8 mouse cellular contexts compared by ENCODE assay signal in genomic region chr9:15356916-15357483, GRCm38 (mm10). TPM values are rescaled to one million over a fixed set of nuclear protein-coding genes. Genes with fewer than 3 reads are reported as not detected.
DNase-seq lines count a peak whose midpoint lies in the region; ATAC-seq lines count a peak whose summit lies in the region.

No protein-coding gene starts in this region.

- no peaks in the 10 kb centered on the region for H3K27me3 ChIP-seq in lung, embryonic 15.5 days
- no peaks in the 10 kb centered on the region for H3K27me3 ChIP-seq in embryonic facial prominence, embryonic 15.5 days
- no peaks in the 10 kb centered on the region for H3K27me3 ChIP-seq in limb, embryonic 10.5 days (ENCODE audit: low read depth, poor library complexity, severe bottlenecking)
- H3K27me3 ChIP-seq in neural tube, embryonic 15.5 days (replicated peaks), result no peaks in the 10 kb centered on the region; the same call in 1 of the 2 replicates

- peak overlapping the region; percentile 76 for H3K27ac ChIP-seq in lung, embryonic 15.5 days
- peak overlapping the region; percentile 76 for H3K27ac ChIP-seq in embryonic facial prominence, embryonic 15.5 days (replicated peaks)
- peak overlapping the region; percentile 93 for H3K27ac ChIP-seq in limb, embryonic 10.5 days
- peak overlapping the region; percentile 88 for H3K27ac ChIP-seq in neural tube, embryonic 15.5 days (replicated peaks)

- H3K9me3 ChIP-seq in lung, embryonic 15.5 days, result no peaks in the 10 kb centered on the region
- no peaks in the 10 kb centered on the region for H3K9me3 ChIP-seq in embryonic facial prominence, embryonic 15.5 days (replicated peaks)
- no peaks in the 10 kb centered on the region for H3K9me3 ChIP-seq in limb, embryonic 10.5 days (replicated peaks)
- H3K9me3 ChIP-seq in neural tube, embryonic 15.5 days (replicated peaks), result no peaks in the 10 kb centered on the region

- H3K4me2 ChIP-seq in lung, embryonic 15.5 days, result peak overlapping the region; percentile 58
- peak overlapping the region; percentile 63 for H3K4me2 ChIP-seq in embryonic facial prominence, embryonic 15.5 days (replicated peaks)
- H3K4me2 ChIP-seq in neural tube, embryonic 15.5 days, result peak overlapping the region; percentile 80

- peak overlapping the region; percentile 83 for H3K9ac ChIP-seq in lung, embryonic 15.5 days
- peak overlapping the region; percentile 72 for H3K9ac ChIP-seq in embryonic facial prominence, embryonic 15.5 days
- H3K9ac ChIP-seq in neural tube, embryonic 15.5 days (replicated peaks), result peak overlapping the region; percentile 75

- H3K36me3 ChIP-seq in lung, embryonic 15.5 days, result peaks cover 7% of the 10 kb centered on the region
- H3K36me3 ChIP-seq in embryonic facial prominence, embryonic 15.5 days, result peaks cover 12% of the 10 kb centered on the region; the same call in 1 of the 2 replicates
- H3K36me3 ChIP-seq in limb, embryonic 10.5 days, result peaks cover 21% of the 10 kb centered on the region
- peaks cover 6% of the 10 kb centered on the region; the same call in 1 of the 2 replicates for H3K36me3 ChIP-seq in neural tube, embryonic 15.5 days

- under 1% methylated on average over 9 of the region's 9 CpGs for WGBS in lung, embryonic 15.5 days
- WGBS in embryonic facial prominence, embryonic 15.5 days, result 1% methylated on average over 9 of the region's 9 CpGs
- WGBS in limb, embryonic 10.5 days, result under 1% methylated on average over 9 of the region's 9 CpGs
- WGBS in neural tube, embryonic 15.5 days, result under 1% methylated on average over 9 of the region's 9 CpGs

- H3K4me1 ChIP-seq in lung, embryonic 15.5 days, result peaks cover 8% of the 10 kb centered on the region
- no peaks in the 10 kb centered on the region for H3K4me1 ChIP-seq in embryonic facial prominence, embryonic 15.5 days
- peaks cover 8% of the 10 kb centered on the region; the same call in 1 of the 2 replicates for H3K4me1 ChIP-seq in limb, embryonic 10.5 days
- peaks cover 18% of the 10 kb centered on the region for H3K4me1 ChIP-seq in neural tube, embryonic 15.5 days

- DNase-seq in lung, postnatal 14 days, result no peak
- DNase-seq in limb, embryonic 10.5 days (ENCODE audit: low spot score), result no peak
- DNase-seq in gastrocnemius, postnatal 4 days (ENCODE audit: low spot score in 2 of 2), result no peak
- DNase-seq in thymus, postnatal 14 days, result no peak

- H3K4me3 ChIP-seq in lung, embryonic 15.5 days, result peak overlapping the region; percentile 79
- H3K4me3 ChIP-seq in embryonic facial prominence, embryonic 15.5 days (replicated peaks), result peak overlapping the region; percentile 72
- peak overlapping the region; percentile 79 for H3K4me3 ChIP-seq in limb, embryonic 10.5 days
- H3K4me3 ChIP-seq in neural tube, embryonic 15.5 days (replicated peaks), result peak overlapping the region; percentile 91

- peak; percentile 37 for ATAC-seq in lung, embryonic 15.5 days (ENCODE audit: borderline replicate concordance, extremely low read depth, low FRiP score, low TSS enrichment)
- ATAC-seq in embryonic facial prominence, embryonic 15.5 days (ENCODE audit: insufficient number of reproducible peaks, low FRiP score, low TSS enrichment, low read depth), result no peak; the same call in 1 of the 2 replicates
- ATAC-seq in neural tube, embryonic 15.5 days (ENCODE audit: low FRiP score), result peak; percentile 52
- ATAC-seq in activated CD4-positive, CD25-positive, alpha-beta regulatory T cell, adult 4 months, result no peak

RNA-seq across cellular contexts. Expression of gene Cep295, which starts 0.6 kb away (rescaled TPM):
- polyA plus RNA-seq in lung, embryonic 15.5 days (2015; fragmentation: Nextera tagmentation; extraction: Ambion mirVana), result 13.8 and 16.5 TPM in 2 replicates
- 12.9 and 13.7 TPM in 2 replicates for polyA plus RNA-seq in embryonic facial prominence, embryonic 15.5 days (2015; fragmentation: Nextera tagmentation; extraction: Ambion mirVana)
- 22.3 and 23.6 TPM in 2 replicates for polyA plus RNA-seq in limb, embryonic 10.5 days (2016; fragmentation: Nextera tagmentation; extraction: Ambion mirVana)
- polyA plus RNA-seq in neural tube, embryonic 15.5 days (2015; fragmentation: Nextera tagmentation; extraction: Ambion mirVana), result 11.6 and 13.1 TPM in 2 replicates
- polyA plus RNA-seq in activated CD4-positive, CD25-positive, alpha-beta regulatory T cell, adult 4 months (2017; shearing (Covaris generic)), result 10 to 100 TPM; 19.1 to 25.8 TPM
- 10 to 100 TPM; 13.2 to 18.0 TPM for total RNA-seq in gastrocnemius, postnatal 4 days (2021)

RNA-seq across cellular contexts. Expression of gene 4931406C07Rik, which starts 50.8 kb away (rescaled TPM):
- 9.0 and 10.0 TPM in 2 replicates for polyA plus RNA-seq in lung, embryonic 15.5 days (2015; fragmentation: Nextera tagmentation; extraction: Ambion mirVana)
- 9.8 and 12.5 TPM in 2 replicates for polyA plus RNA-seq in embryonic facial prominence, embryonic 15.5 days (2015; fragmentation: Nextera tagmentation; extraction: Ambion mirVana)
- polyA plus RNA-seq in limb, embryonic 10.5 days (2016; fragmentation: Nextera tagmentation; extraction: Ambion mirVana), result 4.9 and 7.1 TPM in 2 replicates
- 14.0 and 15.7 TPM in 2 replicates for polyA plus RNA-seq in neural tube, embryonic 15.5 days (2015; fragmentation: Nextera tagmentation; extraction: Ambion mirVana)
- 1 to 10 TPM; 3.4 to 3.7 TPM for polyA plus RNA-seq in activated CD4-positive, CD25-positive, alpha-beta regulatory T cell, adult 4 months (2017; shearing (Covaris generic))
- 10 to 100 TPM; 19.5 to 20.6 TPM for total RNA-seq in gastrocnemius, postnatal 4 days (2021)

RNA-seq across cellular contexts. Expression of gene Taf1d, which starts 51.0 kb away (rescaled TPM):
- 67.5 and 67.7 TPM in 2 replicates for polyA plus RNA-seq in lung, embryonic 15.5 days (2015; fragmentation: Nextera tagmentation; extraction: Ambion mirVana)
- 66.5 and 68.9 TPM in 2 replicates for polyA plus RNA-seq in embryonic facial prominence, embryonic 15.5 days (2015; fragmentation: Nextera tagmentation; extraction: Ambion mirVana)
- polyA plus RNA-seq in limb, embryonic 10.5 days (2016; fragmentation: Nextera tagmentation; extraction: Ambion mirVana), result 90.8 and 101 TPM in 2 replicates
- 57.9 and 58.2 TPM in 2 replicates for polyA plus RNA-seq in neural tube, embryonic 15.5 days (2015; fragmentation: Nextera tagmentation; extraction: Ambion mirVana)
- polyA plus RNA-seq in activated CD4-positive, CD25-positive, alpha-beta regulatory T cell, adult 4 months (2017; shearing (Covaris generic)), result 100 to 1,000 TPM; 111 to 135 TPM
- total RNA-seq in gastrocnemius, postnatal 4 days (2021), result 10 to 100 TPM; 66.9 to 89.1 TPM

Comparison
In these comparisons a context has a peak if more than half of its experiments do, and no peak if none do; other contexts are left out.
1. ATAC-seq: peak in lung, embryonic 15.5 days (single experiment) and neural tube, embryonic 15.5 days (single experiment); none in embryonic facial prominence, embryonic 15.5 days (single experiment) and activated CD4-positive, CD25-positive, alpha-beta regulatory T cell, adult 4 months (single experiment).
2. Peak in every context shown above with its lines, with median percentiles within 50 percentile points of each other: H3K27ac ChIP-seq, H3K4me2 ChIP-seq, H3K4me3 ChIP-seq and H3K9ac ChIP-seq.